Mouse (Mus musculus) liver, embryonic 14.5 days (tissue): Measurements from ENCODE around the gene Gosr1.

Experiments used
- CTCF ChIP-seq: IDR thresholded peaks from 2 replicates; pipeline ENCODE4 v1.5.1; 2016; ENCODE audit warnings: antibody characterized with exemption, low read depth, control low read depth
- EP300 ChIP-seq: IDR thresholded peaks from 2 replicates; pipeline ENCODE4 v1.6.1; 2016; ENCODE audit warnings: antibody characterized with exemption, low read depth

DNA sequence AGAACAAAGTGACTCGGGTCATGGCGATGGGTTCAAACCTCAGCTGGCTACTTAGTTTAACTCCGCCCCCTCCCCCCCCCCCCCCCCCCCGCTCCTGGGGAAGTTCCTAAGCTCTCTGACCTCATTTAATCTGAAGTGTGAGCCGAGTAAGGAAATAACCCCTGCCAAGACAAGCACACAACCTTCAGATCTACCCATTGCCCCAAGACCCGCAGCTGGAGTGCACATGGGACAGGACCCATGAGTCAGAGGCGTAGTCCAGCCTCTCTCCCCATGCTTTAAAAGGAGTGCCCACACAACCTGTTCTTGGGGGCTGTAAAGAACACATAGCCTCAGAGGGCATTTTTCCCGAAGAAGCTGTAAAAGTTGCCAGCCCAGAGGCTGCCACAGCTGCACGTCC is 63.8 kb downstream of the Gosr1 start:
- TF ChIP-seq CTCF (no peak), EP300 (no peak)
